Mouse (Mus musculus): ENCODE measurements around the gene Clba1. TPM values are rescaled to one million over a fixed set of nuclear protein-coding genes. Genes with fewer than 3 reads are reported as not detected.

Gene Clba1
- 20.2 and 21.1 TPM in 2 replicates for polyA plus RNA-seq (2015; fragmentation: Nextera tagmentation; extraction: Ambion mirVana)

DNA sequence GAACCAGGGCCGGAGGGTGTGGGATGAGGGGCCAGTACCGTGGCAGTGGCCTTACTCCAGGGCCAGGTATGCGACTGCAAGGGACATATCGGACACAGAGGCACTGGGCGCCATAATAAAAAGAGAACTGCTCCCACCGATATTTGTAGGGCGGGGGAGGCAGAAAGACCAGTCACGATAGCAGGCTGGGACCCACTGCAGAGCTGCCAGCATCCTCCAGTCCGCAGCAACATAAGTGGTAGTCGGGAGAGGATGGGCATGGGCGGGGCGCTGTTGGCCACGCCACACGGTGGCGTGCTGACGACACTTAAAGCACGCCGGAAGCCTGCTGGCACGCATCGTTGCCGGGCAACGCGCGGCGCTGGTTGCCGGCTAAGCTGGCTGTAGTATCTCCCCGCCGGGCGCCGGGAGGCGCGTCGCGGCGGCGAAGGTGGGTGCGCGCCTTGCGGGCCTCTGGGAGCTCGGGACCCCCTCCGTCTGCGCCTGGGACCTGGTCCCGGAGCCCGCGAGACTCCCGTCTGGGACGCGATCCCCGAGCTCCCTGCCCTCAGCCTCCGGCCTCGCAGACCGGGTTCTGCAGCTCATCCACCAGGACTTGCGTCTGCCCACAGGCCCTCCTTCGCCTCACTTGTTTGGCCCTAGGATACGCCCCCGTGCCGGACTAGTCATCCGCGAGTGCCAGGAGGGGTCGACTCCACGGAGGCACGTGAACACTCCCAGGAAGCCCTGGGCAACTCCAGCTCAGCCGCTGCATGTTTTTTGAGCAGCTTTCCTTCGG lies at the start of gene Clba1:
Clba1 (plus strand) TSS at position 351 of the 778 bp plus-strand sequence.
- Histone ChIP-seq H3K9me3 (no peaks in the 10 kb centered on the region), H3K4me1 (replicated peaks) (peaks cover 27% of the 10 kb centered on the region), H3K27ac (replicated peaks) (peak within 1 kb of the TSS; percentile 85), H3K27me3 (peaks cover 10% of the 10 kb centered on the region; the same call in 1 of the 2 replicates), H3K4me2 (peak within 1 kb of the TSS; percentile 98), H3K9ac (peak within 1 kb of the TSS; percentile 78), H3K4me3 (peak within 1 kb of the TSS; percentile 64), H3K36me3 (peaks cover 17% of the 10 kb centered on the region)
- ATAC-seq (ENCODE audit: low read depth) = peak; percentile 94
- 2% methylated on average over 51 of the region's 64 CpGs for WGBS

DNA sequence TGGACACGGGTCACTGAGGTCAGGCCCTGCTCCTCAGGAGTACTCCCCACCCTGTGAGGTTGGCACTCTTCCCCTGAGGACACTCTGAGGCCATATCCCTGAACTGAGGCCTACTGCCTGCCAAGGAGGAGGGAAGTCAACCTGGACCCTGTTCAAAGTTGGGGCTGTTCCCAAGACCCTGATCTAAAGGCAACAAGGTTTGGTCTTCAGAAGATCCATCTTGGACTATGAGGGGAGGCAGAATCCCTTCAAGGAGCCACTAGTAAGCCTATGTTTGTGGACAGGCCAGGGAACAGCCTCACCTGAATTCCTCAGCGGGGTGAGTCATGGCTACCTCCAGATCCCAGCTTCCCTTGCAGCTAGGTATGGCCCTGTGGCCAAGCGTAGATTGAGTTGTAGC lies 49.3 kb upstream of the Clba1 start:
- Histone ChIP-seq H3K9ac (no peak overlapping the region), H3K4me1 (replicated peaks) (no peaks in the 10 kb centered on the region), H3K27me3 (no peaks in the 10 kb centered on the region), H3K9me3 (no peaks in the 10 kb centered on the region), H3K36me3 (no peaks in the 10 kb centered on the region), H3K27ac (replicated peaks) (no peak overlapping the region), H3K4me3 (no peak overlapping the region), H3K4me2 (no peak overlapping the region)
- WGBS = 89% methylated on average over 3 of the region's 3 CpGs
- ATAC-seq (ENCODE audit: low read depth) = no peak

DNA sequence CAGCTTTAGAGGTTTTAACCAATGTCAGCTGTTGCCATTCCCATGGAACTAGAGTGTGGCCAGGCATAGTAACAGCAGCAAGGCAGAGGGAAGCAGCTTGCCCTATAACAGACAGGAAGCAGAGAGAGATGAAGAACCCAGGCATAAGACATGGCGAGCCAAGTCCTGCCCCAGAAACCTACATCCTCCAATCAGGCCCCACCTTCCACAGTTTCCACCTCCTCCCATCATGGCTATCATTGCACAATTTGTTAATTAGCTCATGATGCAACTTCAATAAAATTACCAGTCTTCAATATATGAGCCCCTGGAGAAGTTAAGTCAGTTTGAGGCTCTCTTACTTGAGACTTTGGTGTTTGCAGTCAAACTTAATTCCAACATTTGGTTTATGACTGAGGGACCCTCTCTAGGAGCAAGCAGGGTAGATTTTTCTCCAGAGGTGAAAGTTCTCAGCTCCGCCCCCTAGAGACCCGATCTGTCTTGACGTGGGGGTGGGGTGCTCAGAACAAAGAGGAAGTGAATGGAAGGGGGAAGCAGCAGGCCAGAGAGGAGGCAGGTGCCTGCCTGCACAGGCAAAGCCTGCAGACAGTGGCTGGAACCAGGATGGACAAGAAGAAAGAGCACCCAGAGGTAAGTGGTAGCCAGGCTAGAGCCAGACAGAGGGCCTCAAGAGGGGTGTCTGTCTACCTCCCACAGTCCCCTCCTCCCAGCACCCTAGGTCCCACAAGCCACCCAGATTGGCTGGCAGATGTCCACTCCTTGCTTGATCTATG lies 48.4 kb upstream of the Clba1 start, which contains the start of gene Pld4:
Pld4 (plus strand) TSS at position 502 of the 773 bp plus-strand sequence.
- Histone ChIP-seq H3K4me1 (replicated peaks) (no peaks in the 10 kb centered on the region), H3K9ac (no peak within 1 kb of the TSS), H3K36me3 (no peaks in the 10 kb centered on the region), H3K9me3 (no peaks in the 10 kb centered on the region), H3K4me2 (no peak within 1 kb of the TSS), H3K27me3 (no peaks in the 10 kb centered on the region), H3K27ac (replicated peaks) (no peak within 1 kb of the TSS), H3K4me3 (no peak within 1 kb of the TSS)
- WGBS = 48% methylated on average over 4 of the region's 4 CpGs
- ATAC-seq (ENCODE audit: low read depth) = no peak

DNA sequence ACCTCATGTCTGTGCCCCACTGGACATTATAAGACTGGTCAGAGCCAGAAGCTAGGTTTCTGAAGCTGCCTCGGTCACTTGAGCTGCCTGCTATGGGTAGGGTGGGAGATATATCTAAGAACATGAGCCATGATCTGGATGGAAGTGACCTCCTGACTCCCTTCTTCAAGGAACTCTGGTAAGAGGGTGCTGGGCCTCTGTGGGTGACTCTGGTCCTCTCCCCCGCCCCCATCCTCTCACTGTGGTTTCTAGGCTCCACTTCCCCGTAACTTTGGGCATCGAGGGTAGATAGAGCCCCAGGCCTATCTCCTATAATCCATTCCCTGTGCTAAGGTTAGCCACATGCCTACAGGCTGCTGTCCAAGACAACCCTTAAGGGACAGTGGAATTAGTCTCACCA lies 47.3 kb upstream of the Clba1 start:
- 89% methylated on average over 4 of the region's 4 CpGs for WGBS
- Histone ChIP-seq H3K4me2 (no peak overlapping the region), H3K36me3 (no peaks in the 10 kb centered on the region), H3K9ac (no peak overlapping the region), H3K4me1 (replicated peaks) (no peaks in the 10 kb centered on the region), H3K27ac (replicated peaks) (no peak overlapping the region), H3K4me3 (no peak overlapping the region), H3K9me3 (no peaks in the 10 kb centered on the region), H3K27me3 (no peaks in the 10 kb centered on the region)
- ATAC-seq (ENCODE audit: low read depth) = no peak

DNA sequence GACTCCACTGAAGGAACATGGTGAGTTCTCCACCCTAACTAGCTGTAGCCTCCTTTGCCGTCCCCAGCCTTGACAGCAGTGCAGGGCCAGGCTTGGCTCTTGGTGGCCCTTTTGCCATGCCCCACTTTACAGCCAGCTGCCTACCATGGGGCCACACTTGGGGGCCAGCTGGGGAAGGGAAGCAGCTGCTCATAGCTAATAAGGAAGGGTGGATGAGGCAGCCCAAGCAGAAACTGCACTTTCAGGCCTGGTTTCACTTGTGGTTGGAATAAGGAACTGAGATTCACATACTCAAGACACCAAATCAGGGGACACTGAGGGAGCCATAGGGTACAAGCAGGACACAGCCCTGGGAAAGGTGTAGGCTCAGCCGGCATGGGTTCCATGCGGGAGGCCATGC lies 46.7 kb upstream of the Clba1 start:
- no peak overlapping the region for H3K4me2 ChIP-seq
- H3K36me3 ChIP-seq = no peaks in the 10 kb centered on the region
- H3K9ac ChIP-seq = no peak overlapping the region
- no peaks in the 10 kb centered on the region for H3K4me1 ChIP-seq (replicated peaks)
- H3K9me3 ChIP-seq = no peaks in the 10 kb centered on the region
- H3K27me3 ChIP-seq = no peaks in the 10 kb centered on the region
- no peak overlapping the region for H3K27ac ChIP-seq (replicated peaks)
- whole genome bisulfite sequencing = 83% methylated on average over 3 of the region's 3 CpGs
- no peak overlapping the region for H3K4me3 ChIP-seq
- no peak for ATAC-seq (ENCODE audit: low read depth)

DNA sequence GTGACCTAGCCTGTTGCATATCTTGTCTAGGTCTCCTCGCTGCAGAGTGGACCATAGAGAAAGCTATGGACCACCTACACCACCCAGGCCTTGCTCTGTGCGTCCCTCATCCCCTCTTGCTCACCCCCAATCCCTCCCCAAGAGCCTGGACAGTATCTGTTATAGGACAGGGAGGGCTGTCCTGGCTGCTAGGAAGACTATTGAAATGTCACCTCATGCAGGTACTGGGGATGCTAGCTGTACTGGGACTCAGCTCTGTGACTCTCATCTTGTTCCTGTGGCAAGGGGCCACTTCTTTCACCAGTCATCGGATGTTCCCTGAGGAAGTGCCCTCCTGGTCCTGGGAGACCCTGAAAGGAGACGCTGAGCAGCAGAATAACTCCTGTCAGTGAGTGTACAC lies 45.6 kb upstream of the Clba1 start:
- Histone ChIP-seq H3K4me1 (replicated peaks) (no peaks in the 10 kb centered on the region), H3K9me3 (no peaks in the 10 kb centered on the region), H3K36me3 (no peaks in the 10 kb centered on the region), H3K27me3 (no peaks in the 10 kb centered on the region), H3K27ac (replicated peaks) (no peak overlapping the region), H3K4me3 (no peak overlapping the region), H3K4me2 (no peak overlapping the region), H3K9ac (no peak overlapping the region)
- 82% methylated on average over 4 of the region's 4 CpGs for WGBS
- no peak for ATAC-seq (ENCODE audit: low read depth)

DNA sequence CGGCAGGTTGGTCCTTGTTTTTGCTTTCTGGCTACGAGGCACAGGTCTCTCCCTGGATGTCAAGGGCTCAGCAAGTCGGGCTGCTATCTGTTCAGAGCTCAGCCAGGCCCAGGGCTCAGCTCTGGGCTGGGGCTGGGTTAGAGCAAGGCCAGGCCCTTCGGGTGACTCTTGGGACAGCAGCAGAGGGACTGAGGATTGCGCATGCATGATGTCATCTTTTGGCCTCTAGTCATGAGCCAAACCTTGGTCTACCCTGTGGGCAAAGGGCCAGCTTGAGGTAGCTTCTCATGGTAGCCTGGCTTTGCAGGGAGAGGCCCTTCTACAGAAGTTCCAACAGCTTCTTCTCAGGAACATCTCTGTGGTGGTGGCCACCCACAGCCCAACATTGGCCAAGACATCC lies 44.6 kb upstream of the Clba1 start:
- Histone ChIP-seq H3K4me1 (replicated peaks) (no peaks in the 10 kb centered on the region), H3K4me2 (no peak overlapping the region), H3K36me3 (no peaks in the 10 kb centered on the region), H3K4me3 (no peak overlapping the region), H3K9me3 (no peaks in the 10 kb centered on the region), H3K27me3 (no peaks in the 10 kb centered on the region), H3K9ac (no peak overlapping the region), H3K27ac (replicated peaks) (no peak overlapping the region)
- no peak for ATAC-seq (ENCODE audit: low read depth)
- 80% methylated on average over 5 of the region's 5 CpGs for WGBS

DNA sequence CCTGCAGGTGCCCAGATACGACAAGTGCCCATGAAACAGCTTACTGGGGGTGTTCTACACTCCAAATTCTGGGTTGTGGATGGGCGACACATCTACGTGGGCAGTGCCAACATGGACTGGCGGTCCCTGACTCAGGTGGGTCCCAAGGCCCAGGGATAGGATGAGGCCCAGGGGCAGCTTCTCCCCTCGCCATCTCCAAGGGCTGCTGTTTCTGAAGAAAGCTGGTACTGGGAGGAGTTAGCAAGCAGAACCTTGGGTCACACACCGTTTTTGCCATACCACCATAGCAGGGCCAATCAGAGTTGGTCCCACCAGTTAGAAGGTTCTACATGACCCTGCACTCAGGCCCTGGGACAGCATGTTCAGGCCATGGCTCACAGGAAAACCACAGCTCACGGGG lies 43.7 kb upstream of the Clba1 start:
- Histone ChIP-seq H3K4me2 (no peak overlapping the region), H3K4me3 (no peak overlapping the region)

DNA sequence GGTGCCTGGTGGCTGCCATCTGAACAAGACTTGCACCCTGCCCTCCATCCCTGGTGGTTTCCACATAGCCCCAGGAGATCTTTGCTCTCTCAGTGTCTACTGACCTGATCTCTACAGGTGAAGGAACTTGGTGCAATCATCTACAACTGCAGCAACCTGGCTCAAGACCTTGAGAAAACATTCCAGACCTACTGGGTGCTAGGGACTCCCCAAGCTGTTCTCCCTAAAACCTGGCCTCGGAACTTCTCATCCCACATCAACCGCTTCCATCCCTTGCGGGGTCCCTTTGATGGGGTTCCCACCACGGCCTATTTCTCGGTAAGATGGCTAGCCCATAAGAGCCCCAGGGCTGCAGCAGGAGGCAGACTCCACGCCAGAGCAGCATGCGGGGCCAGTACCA lies 42.2 kb upstream of the Clba1 start:
- H3K4me3 ChIP-seq = no peak overlapping the region
- no peaks in the 10 kb centered on the region for H3K9me3 ChIP-seq
- no peak overlapping the region for H3K9ac ChIP-seq
- H3K4me1 ChIP-seq (replicated peaks) = no peaks in the 10 kb centered on the region
- H3K27ac ChIP-seq (replicated peaks) = no peak overlapping the region
- no peaks in the 10 kb centered on the region for H3K36me3 ChIP-seq
- no peak for ATAC-seq (ENCODE audit: low read depth)
- 91% methylated on average over 7 of the region's 7 CpGs for WGBS
- no peaks in the 10 kb centered on the region for H3K27me3 ChIP-seq
- no peak overlapping the region for H3K4me2 ChIP-seq

More for the DNA sequence above, 43.7 kb upstream of the Clba1 start:
- Histone ChIP-seq H3K4me1 (replicated peaks) (no peaks in the 10 kb centered on the region), H3K27ac (replicated peaks) (no peak overlapping the region), H3K27me3 (no peaks in the 10 kb centered on the region), H3K36me3 (no peaks in the 10 kb centered on the region), H3K9ac (no peak overlapping the region), H3K9me3 (no peaks in the 10 kb centered on the region)
- ATAC-seq (ENCODE audit: low read depth) = no peak
- WGBS = 93% methylated on average over 7 of the region's 7 CpGs

DNA sequence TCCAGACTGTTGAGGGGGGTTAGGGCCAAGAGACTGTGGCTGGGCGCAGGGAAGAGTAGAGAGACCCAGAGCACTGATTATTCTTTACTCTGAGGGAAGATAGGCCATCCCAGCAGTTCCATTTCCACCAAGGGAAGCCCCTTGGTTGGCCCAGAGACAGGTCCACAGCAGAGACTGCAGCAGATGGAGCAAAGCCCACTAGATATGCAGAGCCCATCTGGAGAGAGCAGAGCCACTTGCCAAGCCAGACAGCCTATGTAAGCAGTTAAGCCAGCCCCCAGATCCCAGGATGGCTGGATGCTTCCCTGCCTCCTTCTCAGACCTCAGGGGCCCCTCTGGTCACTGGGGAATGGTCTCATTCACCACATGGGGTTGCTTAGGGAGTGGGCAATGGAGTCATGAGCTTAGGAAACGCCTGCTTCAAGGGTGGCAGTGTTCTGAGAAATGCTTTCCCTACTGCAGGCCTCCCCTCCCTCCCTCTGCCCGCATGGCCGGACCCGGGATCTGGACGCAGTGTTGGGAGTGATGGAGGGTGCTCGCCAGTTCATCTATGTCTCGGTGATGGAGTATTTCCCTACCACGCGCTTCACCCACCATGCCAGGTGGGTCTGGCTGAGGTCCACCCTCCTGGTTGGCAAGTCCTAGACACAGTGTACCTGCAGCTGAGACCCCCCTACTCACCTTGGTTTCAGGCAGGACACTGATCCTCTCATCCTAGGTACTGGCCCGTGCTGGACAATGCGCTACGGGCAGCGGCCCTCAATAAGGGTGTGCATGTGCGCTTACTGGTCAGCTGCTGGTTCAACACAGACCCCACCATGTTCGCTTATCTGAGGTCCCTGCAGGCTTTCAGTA lies 41.5 kb upstream of the Clba1 start:
- no peak for ATAC-seq (ENCODE audit: low read depth)
- Histone ChIP-seq H3K4me3 (no peak overlapping the region), H3K36me3 (no peaks in the 10 kb centered on the region), H3K27me3 (no peaks in the 10 kb centered on the region), H3K4me1 (replicated peaks) (no peaks in the 10 kb centered on the region), H3K9ac (no peak overlapping the region), H3K9me3 (no peaks in the 10 kb centered on the region), H3K27ac (replicated peaks) (no peak overlapping the region), H3K4me2 (no peak overlapping the region)
- 91% methylated on average over 16 of the region's 16 CpGs for WGBS

DNA sequence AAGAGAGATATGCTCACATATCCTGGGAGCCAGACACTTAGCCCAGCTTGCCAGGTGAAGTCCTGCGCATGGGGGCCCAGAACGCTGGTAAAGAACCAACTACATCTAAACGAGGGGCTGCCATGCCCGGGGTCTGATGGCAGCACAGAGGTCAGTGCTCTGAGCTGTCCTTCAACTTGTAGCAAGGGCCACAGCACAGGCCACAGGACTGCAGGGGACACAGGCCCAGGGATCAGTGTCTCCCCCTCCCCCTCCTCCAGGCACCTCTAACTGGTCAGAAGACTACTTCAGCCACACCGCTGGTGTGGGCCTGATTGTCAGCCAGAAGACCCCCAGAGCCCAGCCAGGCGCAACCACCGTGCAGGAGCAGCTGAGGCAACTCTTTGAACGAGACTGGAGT lies 40.6 kb upstream of the Clba1 start:
- WGBS = 85% methylated on average over 8 of the region's 8 CpGs
- Histone ChIP-seq H3K9ac (no peak overlapping the region), H3K4me2 (no peak overlapping the region), H3K36me3 (no peaks in the 10 kb centered on the region), H3K27me3 (no peaks in the 10 kb centered on the region), H3K9me3 (no peaks in the 10 kb centered on the region), H3K27ac (replicated peaks) (no peak overlapping the region), H3K4me1 (replicated peaks) (no peaks in the 10 kb centered on the region), H3K4me3 (no peak overlapping the region)
- no peak for ATAC-seq (ENCODE audit: low read depth)

DNA sequence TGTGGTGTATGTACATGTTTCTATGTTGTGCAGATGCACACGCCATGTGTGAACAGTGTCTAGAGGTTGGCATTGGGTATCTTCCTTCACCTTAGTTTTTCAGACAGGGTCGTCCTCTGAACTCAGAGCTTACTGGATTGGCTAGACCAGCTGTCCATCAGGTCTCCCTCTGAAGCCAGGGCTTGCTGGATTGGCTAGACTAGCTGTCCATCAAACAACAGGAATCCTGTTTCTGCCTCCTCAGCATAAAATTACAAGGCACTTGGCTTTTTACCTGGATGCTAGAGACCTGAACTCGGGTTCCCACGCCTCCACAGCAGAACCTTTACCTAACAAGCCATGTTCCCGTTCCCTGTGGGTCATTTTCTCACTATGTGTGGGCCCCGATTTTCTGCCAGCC lies 39.7 kb upstream of the Clba1 start:
- H3K4me2 ChIP-seq = no peak overlapping the region
- no peak for ATAC-seq (ENCODE audit: low read depth)
- H3K4me3 ChIP-seq = no peak overlapping the region
- H3K27ac ChIP-seq (replicated peaks) = peak overlapping the region; percentile 46; the same call in 1 of the 2 replicates
- H3K4me1 ChIP-seq (replicated peaks) = no peaks in the 10 kb centered on the region
- 85% methylated on average over 6 of the region's 6 CpGs for WGBS
- no peak overlapping the region for H3K9ac ChIP-seq
- no peaks in the 10 kb centered on the region for H3K36me3 ChIP-seq
- no peaks in the 10 kb centered on the region for H3K27me3 ChIP-seq
- H3K9me3 ChIP-seq = no peaks in the 10 kb centered on the region

Measured in neural tube, embryonic 13.5 days (tissue).